Mouse (Mus musculus): ENCODE data around the gene Clock. TPM values are rescaled to one million over a fixed set of nuclear protein-coding genes. Genes with fewer than 3 reads are reported as not detected.

Clock gene
- total and polyA plus RNA-seq, 2 experiments, result 10.9 to 14.7 TPM

- H3K36me3 ChIP-seq (ENCODE audit: control insufficient read depth, insufficient read depth, low read length), result no peaks in the 10 kb centered on the region
- no peak for TF ChIP-seq CTCF (IDR thresholded peaks at IDR 0.05; ENCODE audit: low read depth, low read length)
- no peak for TF ChIP-seq POLR2A (IDR thresholded peaks at IDR 0.05; ENCODE audit: extremely low read depth, insufficient read depth, low read length)
- 89% methylated on average over 7 of the region's 7 CpGs for WGBS
Observed at GRCm38 (mm10) chr5:76164827-76165226, 139.8 kb downstream of the Clock start.

DNA sequence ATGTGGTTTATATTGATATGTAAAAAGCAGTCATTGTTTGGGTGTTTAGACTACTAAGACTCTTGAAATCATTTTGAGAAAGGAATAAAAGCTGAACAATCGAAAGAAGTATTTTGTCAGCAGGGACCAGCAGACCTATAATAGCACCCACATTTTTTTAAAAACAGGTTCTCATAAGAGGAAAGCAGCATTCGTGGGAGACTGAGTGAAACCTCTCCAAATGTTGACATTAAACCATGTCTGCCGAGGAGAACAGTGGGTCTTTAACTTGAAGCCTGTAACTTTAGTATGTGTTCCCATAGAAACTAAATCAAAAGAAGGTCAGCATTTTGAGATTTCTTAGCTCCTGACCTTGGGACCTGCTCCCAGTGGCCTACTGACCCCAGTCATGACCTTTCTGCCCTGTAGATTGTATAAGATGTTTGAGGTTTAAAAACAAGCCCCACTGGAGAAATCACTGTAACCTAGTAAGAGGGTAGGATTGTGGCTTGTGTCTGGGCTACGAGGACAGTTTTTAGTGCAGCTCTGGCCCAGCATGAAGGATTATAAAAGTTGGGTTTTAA, 140.7 kb downstream of the Clock start:
- H3K9ac ChIP-seq (ENCODE audit: low read depth, low read length), result no peak overlapping the region
- H3K4me3 ChIP-seq (ENCODE audit: insufficient read depth, low read depth, low read length), result no peak overlapping the region
- no peaks in the 10 kb centered on the region for H3K36me3 ChIP-seq (ENCODE audit: control insufficient read depth, insufficient read depth, low read length)
- WGBS, result 67% methylated on average over 4 of the region's 4 CpGs
- TF ChIP-seq CTCF (IDR thresholded peaks at IDR 0.05; ENCODE audit: low read depth, low read length), result no peak
- no peak for TF ChIP-seq POLR2A (IDR thresholded peaks at IDR 0.05; ENCODE audit: extremely low read depth, insufficient read depth, low read length)
- no peaks in the 10 kb centered on the region for H3K27me3 ChIP-seq (ENCODE audit: control insufficient read depth, insufficient read depth, low read length)
- DNase-seq (ENCODE audit: extremely low read depth, low read depth, low spot score), result no peak
- H3K79me2 ChIP-seq (ENCODE audit: control insufficient read depth, insufficient read depth, low read length), result no peaks in the 10 kb centered on the region
- H3K27ac ChIP-seq (replicated peaks; ENCODE audit: insufficient read depth, low read depth, low read length), result no peak overlapping the region
- H3K4me1 ChIP-seq (ENCODE audit: control insufficient read depth, insufficient read depth, low read length), result no peaks in the 10 kb centered on the region

More at GRCm38 (mm10) chr5:76164827-76165226, 139.8 kb downstream of the Clock start:
- Histone ChIP-seq H3K79me2 (ENCODE audit: control insufficient read depth, insufficient read depth, low read length) (no peaks in the 10 kb centered on the region), H3K4me3 (ENCODE audit: insufficient read depth, low read depth, low read length) (no peak overlapping the region), H3K9ac (ENCODE audit: low read depth, low read length) (no peak overlapping the region), H3K27me3 (ENCODE audit: control insufficient read depth, insufficient read depth, low read length) (no peaks in the 10 kb centered on the region), H3K27ac (replicated peaks; ENCODE audit: insufficient read depth, low read depth, low read length) (no peak overlapping the region), H3K4me1 (ENCODE audit: control insufficient read depth, insufficient read depth, low read length) (no peaks in the 10 kb centered on the region)
- DNase-seq (ENCODE audit: extremely low read depth, low read depth, low spot score), result no peak

GRCm38 (mm10) chr5:76162926-76163325, 141.7 kb downstream of the Clock start:
- H3K27me3 ChIP-seq (ENCODE audit: control insufficient read depth, insufficient read depth, low read length), result no peaks in the 10 kb centered on the region
- no peak overlapping the region for H3K9ac ChIP-seq (ENCODE audit: low read depth, low read length)
- WGBS, result 80% methylated on average over 5 of the region's 5 CpGs
- no peak for DNase-seq (ENCODE audit: extremely low read depth, low read depth, low spot score)
- H3K27ac ChIP-seq (replicated peaks; ENCODE audit: insufficient read depth, low read depth, low read length), result no peak overlapping the region
- no peaks in the 10 kb centered on the region for H3K4me1 ChIP-seq (ENCODE audit: control insufficient read depth, insufficient read depth, low read length)
- TF ChIP-seq POLR2A (IDR thresholded peaks at IDR 0.05; ENCODE audit: extremely low read depth, insufficient read depth, low read length) (no peak), CTCF (IDR thresholded peaks at IDR 0.05; ENCODE audit: low read depth, low read length) (no peak)
- H3K4me3 ChIP-seq (ENCODE audit: insufficient read depth, low read depth, low read length), result no peak overlapping the region
- no peaks in the 10 kb centered on the region for H3K36me3 ChIP-seq (ENCODE audit: control insufficient read depth, insufficient read depth, low read length)
- H3K79me2 ChIP-seq (ENCODE audit: control insufficient read depth, insufficient read depth, low read length), result no peaks in the 10 kb centered on the region

- no peaks in the 10 kb centered on the region for H3K27me3 ChIP-seq (ENCODE audit: control insufficient read depth, insufficient read depth, low read length)
- no peak overlapping the region for H3K27ac ChIP-seq (replicated peaks; ENCODE audit: insufficient read depth, low read depth, low read length)
- no peak for DNase-seq (ENCODE audit: extremely low read depth, low read depth, low spot score)
- no peak overlapping the region for H3K4me3 ChIP-seq (ENCODE audit: insufficient read depth, low read depth, low read length)
- 87% methylated on average over 6 of the region's 6 CpGs for WGBS
- no peak overlapping the region for H3K9ac ChIP-seq (ENCODE audit: low read depth, low read length)
- no peaks in the 10 kb centered on the region for H3K79me2 ChIP-seq (ENCODE audit: control insufficient read depth, insufficient read depth, low read length)
- H3K4me1 ChIP-seq (ENCODE audit: control insufficient read depth, insufficient read depth, low read length), result no peaks in the 10 kb centered on the region
- H3K36me3 ChIP-seq (ENCODE audit: control insufficient read depth, insufficient read depth, low read length), result no peaks in the 10 kb centered on the region
- TF ChIP-seq CTCF (IDR thresholded peaks at IDR 0.05; ENCODE audit: low read depth, low read length), result no peak
- TF ChIP-seq POLR2A (IDR thresholded peaks at IDR 0.05; ENCODE audit: extremely low read depth, insufficient read depth, low read length), result no peak
Observed at GRCm38 (mm10) chr5:76161491-76161890, 143.1 kb downstream of the Clock start.

DNA sequence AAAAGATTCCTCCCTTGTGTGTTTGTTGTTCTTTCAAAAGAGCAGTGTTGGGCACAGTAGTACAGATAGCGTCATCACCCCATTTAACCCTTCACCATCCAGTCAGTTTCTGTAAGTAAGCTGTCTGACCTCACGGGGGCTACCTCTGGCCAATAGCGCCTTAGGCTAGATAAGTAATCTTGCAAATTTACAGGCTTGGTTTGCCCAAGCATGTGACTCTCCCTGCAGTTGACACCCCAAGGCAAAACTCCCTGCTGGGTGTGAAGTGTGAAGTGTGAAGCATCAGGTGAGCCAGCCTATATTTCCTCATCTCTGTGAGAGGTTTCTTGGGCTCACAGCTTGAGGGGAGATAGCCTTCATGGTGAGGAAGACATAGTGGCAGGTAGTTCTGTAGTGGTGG, 144.5 kb downstream of the Clock start:
- TF ChIP-seq CTCF (IDR thresholded peaks at IDR 0.05; ENCODE audit: low read depth, low read length), result no peak
- no peak for TF ChIP-seq POLR2A (IDR thresholded peaks at IDR 0.05; ENCODE audit: extremely low read depth, insufficient read depth, low read length)
- Histone ChIP-seq H3K4me1 (ENCODE audit: control insufficient read depth, insufficient read depth, low read length) (no peaks in the 10 kb centered on the region), H3K27ac (replicated peaks; ENCODE audit: insufficient read depth, low read depth, low read length) (no peak overlapping the region), H3K36me3 (ENCODE audit: control insufficient read depth, insufficient read depth, low read length) (0 out of 2 replicates have a peak, but pooled peaks cover 2% of the 10 kb centered on the region), H3K4me3 (ENCODE audit: insufficient read depth, low read depth, low read length) (no peak overlapping the region), H3K79me2 (ENCODE audit: control insufficient read depth, insufficient read depth, low read length) (no peaks in the 10 kb centered on the region), H3K27me3 (ENCODE audit: control insufficient read depth, insufficient read depth, low read length) (no peaks in the 10 kb centered on the region), H3K9ac (ENCODE audit: low read depth, low read length) (no peak overlapping the region)
- 60% methylated on average over 3 of the region's 3 CpGs for WGBS
- no peak for DNase-seq (ENCODE audit: extremely low read depth, low read depth, low spot score)

Other genes with a start within 250 kb of the Clock start
- 7.8 and 10.0 TPM in 2 replicates for gene Srd5a3, start 164.5 kb downstream of the Clock start, total RNA-seq (2014; rRNA removed)
- gene Srd5a3, start 164.5 kb downstream of the Clock start, polyA plus RNA-seq (2012; rRNA removed), result 42.4 and 57.3 TPM in 2 replicates
- 13.9 and 15.1 TPM in 2 replicates for gene Tmem165, start 120.9 kb downstream of the Clock start, total RNA-seq (2014; rRNA removed)
- 10.3 and 11.0 TPM in 2 replicates for gene Tmem165, start 120.9 kb downstream of the Clock start, polyA plus RNA-seq (2012; rRNA removed)
- gene Pdcl2, start 26.4 kb upstream of the Clock start, total RNA-seq (2014; rRNA removed), result not detected in 2 replicates
- gene Pdcl2, start 26.4 kb upstream of the Clock start, polyA plus RNA-seq (2012; rRNA removed), result not detected in 2 replicates
- not detected in 2 replicates for gene Nmu, start 59.0 kb upstream of the Clock start, total RNA-seq (2014; rRNA removed)
- gene Nmu, start 59.0 kb upstream of the Clock start, polyA plus RNA-seq (2012; rRNA removed), result not detected in 2 replicates
- gene Gm7271, start 179.2 kb upstream of the Clock start, total RNA-seq (2014; rRNA removed), result not detected in 2 replicates
- not detected in 2 replicates for gene Gm7271, start 179.2 kb upstream of the Clock start, polyA plus RNA-seq (2012; rRNA removed)
- gene Exoc1, start 224.5 kb upstream of the Clock start, total RNA-seq (2014; rRNA removed), result 14.7 and 14.8 TPM in 2 replicates
- gene Exoc1, start 224.5 kb upstream of the Clock start, polyA plus RNA-seq (2012; rRNA removed), result 6.6 and 7.2 TPM in 2 replicates